Mouse (Mus musculus) lung, adult 2 months (tissue): Measurements from ENCODE around the gene Galnt17.

Experiments used
- CTCF ChIP-seq: fragments of 200-500 bp; IDR thresholded peaks from 2 replicates; pipeline ENCODE4 v1.5.1; 2011; ENCODE audit warnings: mild to moderate bottlenecking, low read length, control low read depth; ENCODE audit not compliant: insufficient read depth
- POLR2A ChIP-seq: fragments of 200-500 bp; IDR thresholded peaks from 2 replicates; pipeline ENCODE4 v1.6.1; 2011; ENCODE audit warnings: low read depth, mild to moderate bottlenecking, control low read depth, low read length, borderline replicate concordance; ENCODE audit errors: extremely low read depth

DNA sequence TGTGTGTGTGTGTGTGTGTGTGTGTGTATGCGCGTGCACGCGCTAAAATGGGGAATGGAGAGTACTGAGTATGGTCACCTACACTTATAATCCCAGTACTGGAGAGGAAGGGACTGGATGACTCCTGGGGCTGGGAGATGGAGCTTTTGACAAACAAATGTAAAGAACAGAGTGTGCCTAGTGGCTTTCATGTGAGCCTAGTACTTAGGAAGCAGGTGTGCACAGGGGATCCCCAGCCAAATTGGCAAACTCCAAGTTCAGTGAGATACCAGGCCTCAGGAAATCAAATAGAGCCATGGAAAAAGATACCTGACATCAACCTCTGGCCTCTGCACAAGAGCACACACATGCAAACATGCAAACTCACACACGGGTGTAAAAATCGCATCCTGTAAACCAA is 61.7 kb downstream of the Galnt17 start:
- TF ChIP-seq CTCF (no peak), POLR2A (no peak)
